Mouse (Mus musculus) hindbrain, embryonic 13.5 days (tissue): ENCODE results near the gene Pdxp. TPM values are rescaled to one million over a fixed set of nuclear protein-coding genes. Genes with fewer than 3 reads are reported as not detected.
A peak's percentile ranks its signal among the peaks of the same experiment; 100 is the strongest.

ENCODE experiments used
- ATAC-seq: fragments of 200-750 bp; cut with Nextera tagmentation; 2 replicates; pipeline ENCODE4 v1.8.0; 2017; ENCODE audit warnings: moderate TSS enrichment; ENCODE audit not compliant: low FRiP score
- H3K27ac ChIP-seq: fragments of 300-500 bp; sonication (generic); 2 replicates; pipeline ENCODE4 v1.5.1; 2015; ENCODE audit warnings: inconsistent platforms, mild to moderate bottlenecking, moderate library complexity
- H3K27me3 ChIP-seq: fragments of 300-500 bp; sonication (generic); 2 replicates; pipeline ENCODE4 v1.6.1; 2015; ENCODE audit warnings: mild to moderate bottlenecking, inconsistent platforms
- H3K36me3 ChIP-seq: fragments of 300-500 bp; sonication (generic); 2 replicates; pipeline ENCODE4 v1.6.1; 2015; ENCODE audit warnings: mild to moderate bottlenecking, inconsistent platforms
- H3K4me1 ChIP-seq: fragments of 300-500 bp; sonication (generic); replicated peaks from 2 replicates; pipeline ENCODE4 v1.6.1; 2015; ENCODE audit warnings: inconsistent platforms
- H3K4me2 ChIP-seq: fragments of 300-500 bp; sonication (generic); 2 replicates; pipeline ENCODE4 v1.6.1; 2015; ENCODE audit warnings: inconsistent platforms, mild to moderate bottlenecking, moderate library complexity
- H3K4me3 ChIP-seq: fragments of 300-500 bp; sonication (generic); 2 replicates; pipeline ENCODE4 v1.5.1; 2015; ENCODE audit warnings: mild to moderate bottlenecking, inconsistent platforms
- H3K9ac ChIP-seq: fragments of 300-500 bp; sonication (generic); 2 replicates; pipeline ENCODE4 v1.6.1; 2015; ENCODE audit warnings: mild to moderate bottlenecking, inconsistent platforms
- H3K9me3 ChIP-seq: fragments of 300-500 bp; sonication (generic); 2 replicates; pipeline ENCODE4 v1.6.1; 2016; ENCODE audit warnings: inconsistent platforms
- WGBS: fragments of 180-500 bp; shearing (Covaris S2); methylation state at CpG from one replicate; pipeline ENCODE4 v1.1.7; 2015; 5-methylcytosine and 5-hydroxymethylcytosine counted together
- polyA plus RNA-seq: library from polyadenylated mRNA; unstranded; fragments of >200 nt; fragmentation: Nextera tagmentation; extraction: Ambion mirVana; gene quantifications from 2 replicates; pipeline ENCODE4 v1.2.1, GENCODE M21; 2015

The Pdxp gene
- polyA plus RNA-seq, 1 experiment from 2014 or later: 62.7 TPM

- Histone ChIP-seq H3K9me3 (no peaks in the 10 kb centered on the region), H3K4me1 (peaks cover 27% of the 10 kb centered on the region), H3K27me3 (peaks cover under 1% of the 10 kb centered on the region; the same call in 1 of the 2 replicates), H3K9ac (no peak overlapping the region), H3K36me3 (peaks cover 20% of the 10 kb centered on the region), H3K4me3 (no peak overlapping the region), H3K27ac (no peak overlapping the region; the same call in 1 of the 2 replicates), H3K4me2 (no peak overlapping the region)
- WGBS: 79% methylated on average over 12 of the region's 12 CpGs
- ATAC-seq: no peak
These were observed 6.2 kb downstream of the Pdxp start for GRCm38 (mm10) chr15:78919914-78920313.

- peaks cover 16% of the 10 kb centered on the region for H3K36me3 ChIP-seq
- H3K4me3 ChIP-seq: no peak overlapping the region
- H3K4me2 ChIP-seq: no peak overlapping the region
- peaks cover 24% of the 10 kb centered on the region for H3K4me1 ChIP-seq
- H3K9ac ChIP-seq: no peak overlapping the region
- no peak for ATAC-seq
- 91% methylated on average over 7 of the region's 7 CpGs for WGBS
- no peak overlapping the region for H3K27ac ChIP-seq
- no peaks in the 10 kb centered on the region for H3K9me3 ChIP-seq
- H3K27me3 ChIP-seq: peaks cover 20% of the 10 kb centered on the region
These were observed 9.0 kb downstream of the Pdxp start for GRCm38 (mm10) chr15:78922700-78923099.

GRCm38 (mm10) chr15:78923585-78923984, 9.9 kb downstream of the Pdxp start:
- no peak for ATAC-seq
- no peak overlapping the region for H3K4me3 ChIP-seq
- 72% methylated on average over 6 of the region's 6 CpGs for WGBS
- H3K27me3 ChIP-seq: peaks cover 23% of the 10 kb centered on the region
- no peaks in the 10 kb centered on the region for H3K9me3 ChIP-seq
- H3K9ac ChIP-seq: no peak overlapping the region
- peaks cover 9% of the 10 kb centered on the region for H3K36me3 ChIP-seq
- H3K4me1 ChIP-seq: peaks cover 33% of the 10 kb centered on the region
- H3K4me2 ChIP-seq: no peak overlapping the region
- no peak overlapping the region for H3K27ac ChIP-seq

- WGBS: 28% methylated on average over 8 of the region's 8 CpGs
- H3K27ac ChIP-seq: no peak overlapping the region
These were observed 11.4 kb downstream of the Pdxp start for GRCm38 (mm10) chr15:78925129-78925528.

GRCm38 (mm10) chr15:78926021-78926919, 12.6 kb downstream of the Pdxp start, which contains the start of gene Lgals1:
TSS of gene Lgals1 (plus strand) at chr15:78926725.
- H3K4me2 ChIP-seq: peak within 1 kb of the TSS; percentile 59
- H3K9ac ChIP-seq: peak within 1 kb of the TSS; percentile 40
- no peaks in the 10 kb centered on the region for H3K9me3 ChIP-seq
- H3K27ac ChIP-seq: peak within 1 kb of the TSS; percentile 77
- H3K4me1 ChIP-seq: peaks cover 33% of the 10 kb centered on the region
- WGBS: 7% methylated on average over 20 of the region's 20 CpGs
- H3K27me3 ChIP-seq: peaks cover 26% of the 10 kb centered on the region
- H3K4me3 ChIP-seq: peak within 1 kb of the TSS; percentile 33
- peak; percentile 49 for ATAC-seq
- H3K36me3 ChIP-seq: no peaks in the 10 kb centered on the region

More at GRCm38 (mm10) chr15:78925129-78925528, 11.4 kb downstream of the Pdxp start:
- Histone ChIP-seq H3K27me3 (peaks cover 26% of the 10 kb centered on the region), H3K9ac (peak overlapping the region; percentile 13; the same call in 1 of the 2 replicates), H3K4me2 (no peak overlapping the region), H3K9me3 (no peaks in the 10 kb centered on the region), H3K36me3 (no peaks in the 10 kb centered on the region), H3K4me1 (peaks cover 33% of the 10 kb centered on the region), H3K4me3 (no peak overlapping the region)
- ATAC-seq: no peak

GRCm38 (mm10) chr15:78927021-78927787, 13.5 kb downstream of the Pdxp start:
- peaks cover 26% of the 10 kb centered on the region for H3K27me3 ChIP-seq
- WGBS: 24% methylated on average over 15 of the region's 15 CpGs
- H3K9me3 ChIP-seq: no peaks in the 10 kb centered on the region
- no peak for ATAC-seq
- H3K4me2 ChIP-seq: peak overlapping the region; percentile 59
- H3K36me3 ChIP-seq: no peaks in the 10 kb centered on the region
- peak overlapping the region; percentile 40; the same call in 1 of the 2 replicates for H3K9ac ChIP-seq
- H3K27ac ChIP-seq: no peak overlapping the region
- H3K4me3 ChIP-seq: peak overlapping the region; percentile 33
- peaks cover 33% of the 10 kb centered on the region for H3K4me1 ChIP-seq

GRCm38 (mm10) chr15:78927788-78928457, 14.2 kb downstream of the Pdxp start:
- Histone ChIP-seq H3K27ac (no peak overlapping the region), H3K9ac (peak overlapping the region; percentile 40; the same call in 1 of the 2 replicates), H3K27me3 (peaks cover 26% of the 10 kb centered on the region), H3K36me3 (no peaks in the 10 kb centered on the region), H3K4me1 (peaks cover 33% of the 10 kb centered on the region), H3K4me3 (peak overlapping the region; percentile 33), H3K4me2 (peak overlapping the region; percentile 59), H3K9me3 (no peaks in the 10 kb centered on the region)
- ATAC-seq: no peak
- WGBS: under 1% methylated on average over 32 of the region's 35 CpGs

GRCm38 (mm10) chr15:78928539-78928938, 14.8 kb downstream of the Pdxp start:
- Histone ChIP-seq H3K4me3 (peak overlapping the region; percentile 33), H3K4me1 (peaks cover 33% of the 10 kb centered on the region), H3K4me2 (peak overlapping the region; percentile 59), H3K27ac (no peak overlapping the region), H3K36me3 (no peaks in the 10 kb centered on the region), H3K9ac (no peak overlapping the region), H3K9me3 (no peaks in the 10 kb centered on the region), H3K27me3 (peaks cover 26% of the 10 kb centered on the region)
- ATAC-seq: no peak
- WGBS: 47% methylated on average over 8 of the region's 8 CpGs

GRCm38 (mm10) chr15:78930192-78930706, 16.5 kb downstream of the Pdxp start:
- H3K27ac ChIP-seq: no peak overlapping the region
- H3K27me3 ChIP-seq: peaks cover 23% of the 10 kb centered on the region
- H3K4me1 ChIP-seq: peaks cover 33% of the 10 kb centered on the region
- no peak overlapping the region for H3K9ac ChIP-seq
- H3K36me3 ChIP-seq: no peaks in the 10 kb centered on the region
- WGBS: 91% methylated on average over 6 of the region's 6 CpGs
- H3K4me2 ChIP-seq: no peak overlapping the region
- no peak overlapping the region for H3K4me3 ChIP-seq
- H3K9me3 ChIP-seq: no peaks in the 10 kb centered on the region
- no peak for ATAC-seq

GRCm38 (mm10) chr15:78930801-78931426, 17.2 kb downstream of the Pdxp start:
- no peak for ATAC-seq
- Histone ChIP-seq H3K27me3 (peaks cover 21% of the 10 kb centered on the region), H3K4me1 (peaks cover 33% of the 10 kb centered on the region), H3K4me2 (no peak overlapping the region), H3K9ac (no peak overlapping the region), H3K4me3 (no peak overlapping the region), H3K9me3 (no peaks in the 10 kb centered on the region), H3K36me3 (no peaks in the 10 kb centered on the region), H3K27ac (no peak overlapping the region)
- WGBS: 88% methylated on average over 7 of the region's 7 CpGs

- no peak overlapping the region for H3K4me2 ChIP-seq
- peaks cover 17% of the 10 kb centered on the region for H3K27me3 ChIP-seq
- peaks cover 33% of the 10 kb centered on the region for H3K4me1 ChIP-seq
- no peaks in the 10 kb centered on the region; the same call in 1 of the 2 replicates for H3K36me3 ChIP-seq
- H3K9ac ChIP-seq: no peak overlapping the region
- 28% methylated on average over 3 of the region's 3 CpGs for whole genome bisulfite sequencing
- ATAC-seq: no peak
- no peak overlapping the region for H3K27ac ChIP-seq
- no peak overlapping the region for H3K4me3 ChIP-seq
- no peaks in the 10 kb centered on the region for H3K9me3 ChIP-seq
These were observed 17.9 kb downstream of the Pdxp start for GRCm38 (mm10) chr15:78931577-78931976.
